Mouse (Mus musculus): ENCODE data around the gene Wt1.

Gene Wt1

GRCm38 (mm10) chr2:105185768-105186529, 59.6 kb downstream of the Wt1 start:
- no peak for DNase-seq

- DNase-seq: no peak
Observed at GRCm38 (mm10) chr2:105186591-105186990, 60.3 kb downstream of the Wt1 start.

GRCm38 (mm10) chr2:105188182-105188581, 61.9 kb downstream of the Wt1 start:
- DNase-seq: peak; percentile 42

GRCm38 (mm10) chr2:105189352-105189751, 63.0 kb downstream of the Wt1 start:
- peak; percentile 63 for DNase-seq

GRCm38 (mm10) chr2:105200152-105200551, 73.8 kb downstream of the Wt1 start:
- peak; percentile 47 for DNase-seq

- peak; percentile 37 for DNase-seq
Observed at GRCm38 (mm10) chr2:105206563-105207174, 80.3 kb downstream of the Wt1 start.

- no peak for DNase-seq
Observed at GRCm38 (mm10) chr2:105212839-105213238, 86.5 kb downstream of the Wt1 start.

DNA sequence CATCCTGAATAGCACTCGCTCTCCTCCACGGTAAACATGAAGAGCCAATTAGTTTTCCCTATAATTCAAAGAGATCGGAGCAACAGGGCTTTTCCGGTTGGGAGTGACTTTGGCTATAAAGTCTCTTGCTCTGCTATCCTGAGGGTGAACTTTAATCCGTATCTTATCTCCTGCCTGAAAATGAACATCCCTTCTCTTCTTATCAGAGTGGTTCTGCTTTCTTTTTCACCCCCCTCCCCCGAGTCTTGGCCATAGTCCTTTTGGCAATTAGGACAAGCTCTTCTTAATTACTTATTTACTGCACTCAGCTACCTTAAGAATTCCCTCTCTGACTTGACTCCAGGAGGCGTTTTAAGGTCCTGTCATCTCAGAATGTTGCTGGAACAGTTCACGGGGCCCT, 89.6 kb downstream of the Wt1 start:
- no peak for DNase-seq

DNA sequence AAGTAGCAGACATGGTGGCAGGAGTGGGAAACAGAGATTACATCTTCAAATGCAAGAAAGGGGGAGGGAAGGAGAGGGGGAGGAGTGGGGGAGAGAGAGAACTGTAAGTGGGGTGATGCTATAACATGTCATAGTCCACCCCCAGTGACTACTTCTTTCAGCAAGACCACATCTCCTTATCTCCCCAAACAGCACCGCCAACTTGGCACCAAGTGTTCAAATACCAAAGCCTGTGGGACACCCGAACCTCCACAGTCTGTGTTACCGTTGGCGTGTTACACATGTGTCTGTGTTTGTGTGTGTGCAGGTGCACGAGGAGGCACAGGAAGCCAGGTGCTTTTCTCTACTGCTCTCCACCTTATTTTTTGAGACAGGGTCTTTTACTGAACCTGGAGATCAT, 92.9 kb downstream of the Wt1 start:
- DNase-seq: no peak

GRCm38 (mm10) chr2:105219664-105220063, 93.3 kb downstream of the Wt1 start:
- no peak for DNase-seq

GRCm38 (mm10) chr2:105220738-105221303, 94.5 kb downstream of the Wt1 start:
- DNase-seq: no peak

Data from embryo, embryonic 11 days (tissue).